9 mouse cellular contexts compared by ENCODE assay signal in genomic region chr1:75587738-75588719, GRCm38 (mm10). TPM values are rescaled to one million over a fixed set of nuclear protein-coding genes. Genes with fewer than 3 reads are reported as not detected.
DNase-seq lines count a peak whose midpoint lies in the region; ATAC-seq and TF ChIP-seq lines count a peak whose summit lies in the region.
"Had no signal": no experiment of that assay in that cellular context is flagged by ENCODE, and none has a peak within 500 bp of the region (broad histone marks: within the 10 kb centered on the region; RNA-seq: fewer than 3 reads in every experiment).

No protein-coding gene starts in this region.

- H3K4me3 ChIP-seq in intestine, embryonic 15.5 days (replicated peaks): no peak overlapping the region
- H3K4me3 ChIP-seq in intestine, postnatal 0 days (ENCODE audit: low read depth, low read length): no peak overlapping the region
- no peak overlapping the region for H3K4me3 ChIP-seq in ES-E14 (ENCODE audit: insufficient read depth in 1 of 2, low read depth in 1 of 2, low read length in 2 of 2, poor library complexity in 1 of 2, severe bottlenecking in 1 of 2)
- H3K4me3 ChIP-seq: megakaryocyte, embryonic 14.5 days had no signal

- ATAC-seq in intestine, embryonic 15.5 days: peak; percentile 31; the same call in 1 of the 2 replicates
- ATAC-seq in intestine, postnatal 0 days: no peak

- H3K9ac ChIP-seq in intestine, embryonic 15.5 days: no peak overlapping the region
- H3K9ac ChIP-seq in intestine, postnatal 0 days (ENCODE audit: low read depth, low read length): no peak overlapping the region
- no peak overlapping the region for H3K9ac ChIP-seq in ES-E14 (ENCODE audit: insufficient read depth, low read depth, low read length, poor library complexity, severe bottlenecking)

- DNase-seq in ES-E14 (ENCODE audit: low read depth, low spot score): no peak
- peak; percentile 15 to 17 for DNase-seq in frontal cortex, postnatal 25 days (ENCODE audit: low spot score in 2 of 2)
- peak; percentile 13 to 39 for DNase-seq in lung, adult 18-20 months
- no peak for DNase-seq in adrenal gland, adult 8-10 months
- no peak for DNase-seq in kidney, postnatal 4 days
- no peak for DNase-seq in gastrocnemius, postnatal 14 days

- TF ChIP-seq CTCF in intestine, postnatal 0 days (IDR thresholded peaks at IDR 0.05; ENCODE audit: low read depth): no peak

- 60% methylated on average over 12 of the region's 12 CpGs for WGBS in intestine, embryonic 15.5 days
- 46% methylated on average over 12 of the region's 12 CpGs for WGBS in intestine, postnatal 0 days

- H3K27ac ChIP-seq in intestine, embryonic 15.5 days: no peak overlapping the region
- H3K27ac ChIP-seq in intestine, postnatal 0 days (ENCODE audit: low read depth, low read length): no peak overlapping the region
- peak overlapping the region; percentile 41; the same call in 1 of the 2 replicates for H3K27ac ChIP-seq in ES-E14 (ENCODE audit: insufficient read depth, low read depth, low read length, poor library complexity, severe bottlenecking)

- no peak overlapping the region for H3K4me2 ChIP-seq in intestine, embryonic 15.5 days (replicated peaks)
- no peak overlapping the region for H3K4me2 ChIP-seq in intestine, postnatal 0 days (replicated peaks; ENCODE audit: low read depth)

- no peaks in the 10 kb centered on the region for H3K36me3 ChIP-seq in intestine, embryonic 15.5 days
- no peaks in the 10 kb centered on the region for H3K36me3 ChIP-seq in intestine, postnatal 0 days (ENCODE audit: control insufficient read depth, insufficient read depth)
- no peaks in the 10 kb centered on the region for H3K36me3 ChIP-seq in ES-E14 (ENCODE audit: control insufficient read depth, insufficient read depth, low read length, poor library complexity, severe bottlenecking)

- H3K4me1 ChIP-seq in intestine, embryonic 15.5 days (replicated peaks): 0 out of 2 replicates have a peak, but pooled peaks cover 3% of the 10 kb centered on the region
- H3K4me1 ChIP-seq in intestine, postnatal 0 days (replicated peaks; ENCODE audit: control insufficient read depth, insufficient read depth, low read length): no peaks in the 10 kb centered on the region; the same call in 1 of the 2 replicates
- peaks cover 7 to 13% of the 10 kb centered on the region in 2 experiments; a peak in 3 of 4 replicates for H3K4me1 ChIP-seq in ES-E14 (ENCODE audit: control insufficient read depth in 2 of 2, insufficient read depth in 2 of 2, low read length in 2 of 2, poor library complexity in 1 of 2)
- H3K4me1 ChIP-seq: megakaryocyte, embryonic 14.5 days had no signal

- in situ Hi-C loops in ES-E14 (cut with MboI; ENCODE audit: low sequenced_read_pairs in 2 of 2, unreplicated experiment in 2 of 2): no loop called here

- no peaks in the 10 kb centered on the region for H3K27me3 ChIP-seq in intestine, embryonic 15.5 days (replicated peaks)
- no peaks in the 10 kb centered on the region for H3K27me3 ChIP-seq in intestine, postnatal 0 days (replicated peaks; ENCODE audit: control insufficient read depth, insufficient read depth, low read length)

- intact Hi-C loops in gastrocnemius, postnatal 14 days (cut with DNase I; ENCODE audit: low total_unique reads): no loop called here

- no peaks in the 10 kb centered on the region for H3K9me3 ChIP-seq in intestine, embryonic 15.5 days
- H3K9me3 ChIP-seq in intestine, postnatal 0 days (ENCODE audit: control insufficient read depth): no peaks in the 10 kb centered on the region
- H3K9me3 ChIP-seq in ES-E14 (ENCODE audit: control insufficient read depth, insufficient read depth, low read depth, low read length): no peaks in the 10 kb centered on the region
- H3K9me3 ChIP-seq: megakaryocyte, embryonic 14.5 days had no signal

TF ChIP-seq in ES-E14, 5 proteins besides CTCF, POLR2A, EP300 and RAD21:
- TF ChIP-seq MAFK (IDR thresholded peaks at IDR 0.05; ENCODE audit: insufficient read depth, low read depth, low read length) (no peak), ZC3H11A (IDR thresholded peaks at IDR 0.05; ENCODE audit: borderline replicate concordance, low read depth, low read length) (no peak), ZNF384 (IDR thresholded peaks at IDR 0.05; ENCODE audit: low read depth, low read length) (no peak), HCFC1 (IDR thresholded peaks at IDR 0.05; ENCODE audit: borderline replicate concordance, insufficient read depth, low read length) (no peak), CHD2 (IDR thresholded peaks at IDR 0.05; ENCODE audit: low read depth, low read length) (no peak)
TF ChIP-seq in ES-E14: peak in this region for 0.

RNA-seq across cellular contexts. Expression of gene Slc4a3, which starts 42.0 kb away (rescaled TPM):
- 13.4 and 14.1 TPM in 2 replicates for polyA plus RNA-seq in intestine, embryonic 15.5 days (2015; fragmentation: Nextera tagmentation; extraction: Ambion mirVana)
- polyA plus RNA-seq in intestine, postnatal 0 days (2015; fragmentation: Nextera tagmentation; extraction: Ambion mirVana): 4.0 and 6.2 TPM in 2 replicates
- total RNA-seq in ES-E14 (2012; rRNA removed): 7.9 and 16.0 TPM in 2 replicates
- total RNA-seq in adrenal gland, adult 8-10 months (2022): 100 to 1,000 TPM; 124 to 271 (median 199) TPM
- 1 to 10 TPM; 5.2 to 6.2 TPM for total RNA-seq in gastrocnemius, postnatal 14 days (2021)

Comparison
In these comparisons a context has a peak if more than half of its experiments do, and no peak if none do; other contexts are left out.
1. DNase-seq: peak in frontal cortex, postnatal 25 days (2 of 2) and lung, adult 18-20 months (2 of 2); none in ES-E14 (single experiment), adrenal gland, adult 8-10 months (single experiment), kidney, postnatal 4 days (0 of 2) and gastrocnemius, postnatal 14 days (single experiment).